Mouse (Mus musculus): ENCODE results near the gene Pdzd4.

- TF ChIP-seq E2F4 (IDR thresholded peaks at IDR 0.05; ENCODE audit: insufficient replicate concordance, low read depth, low read length) (no peak), POLR2A (IDR thresholded peaks at IDR 0.05; ENCODE audit: low read depth, low read length) (no peak), CTCF (conservative IDR thresholded peaks at IDR 0.05 in 1 of 2, IDR thresholded peaks at IDR 0.05 in 1 of 2; ENCODE audit: low read depth in 2 of 2, low read length in 2 of 2) (no peak)
Measured at GRCm38 (mm10) chrX:73836691-73837090, 11.9 kb upstream of the Pdzd4 start.

Data from CH12.LX (cell line).